8 mouse cellular contexts compared by ENCODE assay signal in genomic region chr15:103365471-103366375, GRCm38 (mm10). TPM values are rescaled to one million over a fixed set of nuclear protein-coding genes. Genes with fewer than 3 reads are reported as not detected.
DNase-seq lines count a peak whose midpoint lies in the region; ATAC-seq and TF ChIP-seq lines count a peak whose summit lies in the region.

No protein-coding gene starts in this region.

- no peaks in the 10 kb centered on the region for H3K27me3 ChIP-seq in embryonic facial prominence, embryonic 10.5 days (replicated peaks; ENCODE audit: low read depth, poor library complexity, severe bottlenecking)
- H3K27me3 ChIP-seq in limb, embryonic 11.5 days (ENCODE audit: control insufficient read depth, insufficient read depth, low read length) = no peaks in the 10 kb centered on the region
- 0 out of 2 replicates have a peak, but pooled peaks cover 4% of the 10 kb centered on the region for H3K27me3 ChIP-seq in midbrain, embryonic 14.5 days (ENCODE audit: control insufficient read depth, insufficient read depth, low read length)

- no peak for TF ChIP-seq CTCF in gastrocnemius, adult 2 months (IDR thresholded peaks at IDR 0.05)

- H3K4me3 ChIP-seq in gastrocnemius, adult 2 months = peak overlapping the region; percentile 98
- peak overlapping the region; percentile 75 for H3K4me3 ChIP-seq in embryonic facial prominence, embryonic 10.5 days
- H3K4me3 ChIP-seq in limb, embryonic 11.5 days (ENCODE audit: low read depth, low read length) = peak overlapping the region; percentile 82
- peak overlapping the region; percentile 47 for H3K4me3 ChIP-seq in midbrain, embryonic 14.5 days (replicated peaks; ENCODE audit: low read depth, low read length)

- no peaks in the 10 kb centered on the region for H3K9me3 ChIP-seq in embryonic facial prominence, embryonic 10.5 days
- H3K9me3 ChIP-seq in limb, embryonic 11.5 days (ENCODE audit: control insufficient read depth, low read length) = no peaks in the 10 kb centered on the region
- no peaks in the 10 kb centered on the region for H3K9me3 ChIP-seq in midbrain, embryonic 14.5 days (ENCODE audit: control insufficient read depth, low read length)

- H3K4me1 ChIP-seq in embryonic facial prominence, embryonic 10.5 days = peaks cover 51% of the 10 kb centered on the region
- peaks cover 14% of the 10 kb centered on the region for H3K4me1 ChIP-seq in limb, embryonic 11.5 days (ENCODE audit: control insufficient read depth, insufficient read depth, low read length)
- peaks cover 13% of the 10 kb centered on the region for H3K4me1 ChIP-seq in midbrain, embryonic 14.5 days (ENCODE audit: control insufficient read depth, insufficient read depth, low read length)

- H3K4me2 ChIP-seq in limb, embryonic 11.5 days (ENCODE audit: low read depth, severe bottlenecking) = peak overlapping the region; percentile 62
- peak overlapping the region; percentile 90 for H3K4me2 ChIP-seq in midbrain, embryonic 14.5 days (ENCODE audit: low read length)

- WGBS in embryonic facial prominence, embryonic 10.5 days = under 1% methylated on average over 51 of the region's 51 CpGs
- under 1% methylated on average over 51 of the region's 51 CpGs for WGBS in limb, embryonic 11.5 days
- under 1% methylated on average over 51 of the region's 51 CpGs for WGBS in midbrain, embryonic 14.5 days

- peak overlapping the region; percentile 96 for H3K27ac ChIP-seq in gastrocnemius, adult 2 months
- H3K27ac ChIP-seq in embryonic facial prominence, embryonic 10.5 days (replicated peaks) = peak overlapping the region; percentile 93
- peak overlapping the region; percentile 71 for H3K27ac ChIP-seq in limb, embryonic 11.5 days (replicated peaks; ENCODE audit: low read depth, low read length)
- no peak overlapping the region for H3K27ac ChIP-seq in midbrain, embryonic 14.5 days (replicated peaks; ENCODE audit: low read depth, low read length)

- H3K9ac ChIP-seq in limb, embryonic 11.5 days (ENCODE audit: low read length) = peak overlapping the region; percentile 92
- peak overlapping the region; percentile 54 for H3K9ac ChIP-seq in midbrain, embryonic 14.5 days (replicated peaks; ENCODE audit: low read length)

- intact Hi-C loops in gastrocnemius, adult 2 months (cut with DNase I) = no loop called here
- intact Hi-C loops in gastrocnemius, postnatal 36 days (cut with DNase I) = no loop called here
- intact Hi-C loops in heart, postnatal 10 days (cut with DNase I) = loop anchor here (1.0 kb wide), 2 partner anchors 18 to 23 kb away; no protein-coding TSS in a partner anchor

- H3K36me3 ChIP-seq in embryonic facial prominence, embryonic 10.5 days (replicated peaks) = no peaks in the 10 kb centered on the region
- no peaks in the 10 kb centered on the region; the same call in 1 of the 2 replicates for H3K36me3 ChIP-seq in limb, embryonic 11.5 days (ENCODE audit: control insufficient read depth, insufficient read depth, low read length)
- H3K36me3 ChIP-seq in midbrain, embryonic 14.5 days (ENCODE audit: control insufficient read depth, insufficient read depth, low read length) = no peaks in the 10 kb centered on the region

- peak; percentile 55 for DNase-seq in gastrocnemius, adult 2 months
- no peak for DNase-seq in gastrocnemius, postnatal 36 days
- DNase-seq in embryonic facial prominence, embryonic 10.5 days (ENCODE audit: low spot score) = peak; percentile 74
- DNase-seq in heart, postnatal 10 days = peak; percentile 73 to 75
- DNase-seq in limb, embryonic 11.5 days (ENCODE audit: low spot score) = peak; percentile 68
- peak; percentile 44 for DNase-seq in midbrain, embryonic 14.5 days
- DNase-seq in thymus, postnatal 4 days = peak; percentile 82
- no peak for DNase-seq in urinary bladder, adult 2 months (ENCODE audit: low spot score)

- ATAC-seq in limb, embryonic 11.5 days (ENCODE audit: insufficient number of reproducible peaks, low FRiP score, low TSS enrichment, low read depth) = peak; percentile 57
- ATAC-seq in midbrain, embryonic 14.5 days (ENCODE audit: low FRiP score, low TSS enrichment) = peak; percentile 50

RNA-seq across cellular contexts. Expression of gene Itga5, which starts 0.8 kb away (rescaled TPM):
- 1 to 10 TPM; 5.0 to 10.0 TPM for total RNA-seq in gastrocnemius, adult 2 months (2021)
- 1 to 10 TPM; 8.7 to 9.1 TPM for total RNA-seq in gastrocnemius, postnatal 36 days (2021)
- polyA plus RNA-seq in embryonic facial prominence, embryonic 10.5 days (2016; fragmentation: Nextera tagmentation; extraction: Ambion mirVana) = 29.5 and 29.7 TPM in 2 replicates
- 100 to 1,000 TPM in 1 of 2 experiments, 10 to 100 TPM in 1; 89.4 to 101 TPM for total RNA-seq in heart, postnatal 10 days (2021)
- polyA plus RNA-seq in limb, embryonic 11.5 days (2014; fragmentation: Nextera tagmentation; extraction: Ambion mirVana) = 28.6 and 31.7 TPM in 2 replicates
- 3.5 and 6.4 TPM in 2 replicates for polyA plus RNA-seq in midbrain, embryonic 14.5 days (2014; fragmentation: Nextera tagmentation; extraction: Ambion mirVana)
- polyA plus RNA-seq in urinary bladder, adult 2 months (2012; rRNA removed) = 138 and 146 TPM in 2 replicates

RNA-seq across cellular contexts. Expression of gene Zfp385a, which starts 25.8 kb away (rescaled TPM):
- total RNA-seq in gastrocnemius, adult 2 months (2021) = 10 to 100 TPM in 1 of 2 experiments, 1 to 10 TPM in 1; 8.0 to 13.0 TPM
- 10 to 100 TPM in 1 of 2 experiments, 1 to 10 TPM in 1; 8.7 to 12.7 TPM for total RNA-seq in gastrocnemius, postnatal 36 days (2021)
- 22.1 and 22.7 TPM in 2 replicates for polyA plus RNA-seq in embryonic facial prominence, embryonic 10.5 days (2016; fragmentation: Nextera tagmentation; extraction: Ambion mirVana)
- total RNA-seq in heart, postnatal 10 days (2021) = 10 to 100 TPM; 24.3 to 26.2 TPM
- polyA plus RNA-seq in limb, embryonic 11.5 days (2014; fragmentation: Nextera tagmentation; extraction: Ambion mirVana) = 19.2 and 22.9 TPM in 2 replicates
- 18.3 and 20.9 TPM in 2 replicates for polyA plus RNA-seq in midbrain, embryonic 14.5 days (2014; fragmentation: Nextera tagmentation; extraction: Ambion mirVana)
- 9.9 and 15.6 TPM in 2 replicates for polyA plus RNA-seq in urinary bladder, adult 2 months (2012; rRNA removed)

RNA-seq across cellular contexts. Expression of gene Gpr84, which starts 55.3 kb away (rescaled TPM):
- not detected for total RNA-seq in gastrocnemius, adult 2 months (2021)
- not detected for total RNA-seq in gastrocnemius, postnatal 36 days (2021)
- polyA plus RNA-seq in embryonic facial prominence, embryonic 10.5 days (2016; fragmentation: Nextera tagmentation; extraction: Ambion mirVana) = 0.16 and 0.29 TPM in 2 replicates
- total RNA-seq in heart, postnatal 10 days (2021) = not detected
- polyA plus RNA-seq in limb, embryonic 11.5 days (2014; fragmentation: Nextera tagmentation; extraction: Ambion mirVana) = 0.31 TPM in 1 of 2 replicates, not detected in the other
- 0.16 and 0.26 TPM in 2 replicates for polyA plus RNA-seq in midbrain, embryonic 14.5 days (2014; fragmentation: Nextera tagmentation; extraction: Ambion mirVana)
- not detected in 2 replicates for polyA plus RNA-seq in urinary bladder, adult 2 months (2012; rRNA removed)

Comparison
In these comparisons a context has a peak if more than half of its experiments do, and no peak if none do; other contexts are left out.
1. DNase-seq: peak in gastrocnemius, adult 2 months (single experiment), embryonic facial prominence, embryonic 10.5 days (single experiment), heart, postnatal 10 days (2 of 2), limb, embryonic 11.5 days (single experiment), midbrain, embryonic 14.5 days (single experiment) and thymus, postnatal 4 days (single experiment); none in gastrocnemius, postnatal 36 days (0 of 2) and urinary bladder, adult 2 months (single experiment).
2. H3K4me3 ChIP-seq: peak in every context shown above with its lines; median percentile 98 in gastrocnemius, adult 2 months; 82 in limb, embryonic 11.5 days; 75 in embryonic facial prominence, embryonic 10.5 days; 47 in midbrain, embryonic 14.5 days.